Mouse (Mus musculus) right cerebral cortex, adult 18-20 months (tissue): ENCODE measurements around the gene Txlnb.

ENCODE experiments used
- DNase-seq: peaks from one replicate; pipeline ENCODE4 v3.0.0; 2022; ENCODE audit warnings: mixed read lengths

Txlnb gene

DNA sequence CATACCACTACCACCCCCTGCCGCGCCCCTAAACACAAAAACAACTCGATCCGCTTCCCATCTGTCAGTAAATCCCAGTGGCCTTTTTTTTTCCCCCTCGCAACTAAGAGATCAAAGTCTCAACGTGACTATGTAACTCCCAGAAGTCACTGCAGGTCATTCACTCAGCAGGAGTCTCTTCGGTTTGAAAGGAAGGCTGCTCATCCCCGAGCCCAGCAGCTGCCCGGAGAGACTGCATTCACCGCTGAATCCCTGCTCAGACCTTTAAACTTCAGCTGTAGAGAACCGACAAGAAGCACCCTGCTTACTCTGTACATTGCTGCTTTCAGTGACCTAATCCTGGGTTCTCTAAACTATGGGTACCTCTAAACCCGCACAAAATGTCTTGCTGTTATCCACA is 31.4 kb downstream of the Txlnb start:
- DNase-seq, result no peak

DNA sequence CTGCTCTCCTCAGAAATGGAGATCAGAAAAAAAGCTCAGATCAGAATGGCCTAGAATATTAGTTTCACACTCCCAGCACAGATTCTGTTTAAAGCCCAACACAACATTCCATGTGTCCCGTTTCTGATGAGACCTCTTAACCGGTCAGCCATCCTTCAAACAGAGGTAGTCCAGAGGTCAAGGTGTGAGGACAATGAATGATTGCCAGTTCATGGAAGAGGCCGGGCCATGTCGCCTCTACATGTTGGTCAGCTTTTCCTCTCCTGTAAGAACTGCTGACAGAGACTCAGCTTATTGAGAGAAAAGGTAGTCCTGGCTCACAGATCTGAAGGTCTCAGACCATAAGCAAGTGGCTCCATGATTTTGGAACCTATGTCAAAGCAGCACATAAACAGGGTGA is 33.2 kb downstream of the Txlnb start:
- DNase-seq, result no peak

DNA sequence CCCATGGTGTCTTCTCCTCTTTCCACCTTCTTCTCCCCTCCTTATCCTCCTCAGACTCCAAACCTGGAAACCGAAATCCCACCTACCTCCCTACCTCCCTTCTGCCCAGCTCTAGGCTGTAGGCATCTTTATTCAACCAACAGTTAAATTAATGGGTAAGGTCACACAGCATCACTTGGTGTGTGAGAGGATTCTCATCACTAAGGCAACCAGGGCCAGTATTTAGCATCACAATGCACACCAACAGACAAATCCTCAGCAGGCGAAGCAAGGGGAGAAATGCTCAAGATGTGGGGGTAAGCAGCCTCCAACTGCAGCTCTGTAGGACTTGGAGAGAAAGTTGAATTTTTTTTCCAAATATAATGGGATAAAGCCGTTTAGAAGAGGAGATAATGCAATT is 35.0 kb downstream of the Txlnb start:
- no peak for DNase-seq

DNA sequence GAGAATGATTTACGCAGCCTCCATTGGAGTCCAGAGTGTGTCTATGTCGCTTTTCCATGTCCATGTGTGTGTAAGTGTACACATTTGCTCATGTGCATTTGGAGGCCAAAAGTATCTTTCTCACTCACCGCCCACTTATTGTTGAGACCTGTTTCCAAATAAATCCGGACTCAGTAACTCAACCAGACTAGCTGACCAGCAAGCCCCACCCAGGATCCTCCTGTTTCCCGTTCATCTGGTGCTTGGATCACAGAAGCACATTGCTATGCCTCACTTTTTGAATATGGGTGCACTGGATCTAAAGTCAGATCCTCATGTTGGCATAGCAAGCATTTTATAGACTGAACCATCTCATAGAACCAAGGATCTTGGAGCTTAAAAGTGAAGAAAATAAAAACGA is 39.0 kb downstream of the Txlnb start:
- DNase-seq, result no peak

DNA sequence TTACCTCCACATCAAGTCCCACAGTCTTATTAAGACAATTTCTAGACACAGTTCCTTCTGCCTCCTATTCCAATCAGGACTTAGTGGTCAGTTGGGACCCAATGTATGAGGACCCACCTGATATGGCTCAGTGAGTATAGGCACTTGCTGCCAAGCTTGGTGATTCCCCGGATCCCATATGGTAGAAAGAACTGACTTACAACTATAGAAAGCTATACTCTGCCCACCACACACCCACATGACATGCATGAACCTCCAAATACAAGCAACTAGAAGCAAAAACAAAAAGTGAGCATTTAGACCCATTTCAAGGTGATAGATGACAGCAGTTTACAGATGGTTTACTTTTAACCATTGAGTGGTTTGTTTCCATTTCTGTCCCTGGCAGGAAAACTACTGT is 40.2 kb downstream of the Txlnb start:
- DNase-seq, result no peak

DNA sequence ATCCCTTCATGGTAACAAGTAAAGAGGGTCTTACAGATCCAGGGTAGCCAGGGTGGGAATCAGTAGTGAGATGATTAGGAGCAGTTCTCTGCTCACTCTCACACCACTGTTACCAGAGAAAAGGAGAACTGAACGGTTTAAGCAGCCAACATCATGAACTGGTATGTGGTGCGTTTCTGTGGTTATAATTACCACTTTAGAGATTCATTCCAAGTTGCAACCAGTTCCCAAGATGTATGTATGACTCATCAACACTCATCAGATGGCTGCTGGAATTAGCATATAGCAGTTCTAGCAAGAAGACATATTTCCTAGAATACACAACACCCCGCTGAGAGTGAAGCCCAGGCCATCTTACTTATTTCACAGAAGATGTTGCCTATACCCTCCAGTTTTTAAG is 46.0 kb downstream of the Txlnb start:
- peak; percentile 67 for DNase-seq

DNA sequence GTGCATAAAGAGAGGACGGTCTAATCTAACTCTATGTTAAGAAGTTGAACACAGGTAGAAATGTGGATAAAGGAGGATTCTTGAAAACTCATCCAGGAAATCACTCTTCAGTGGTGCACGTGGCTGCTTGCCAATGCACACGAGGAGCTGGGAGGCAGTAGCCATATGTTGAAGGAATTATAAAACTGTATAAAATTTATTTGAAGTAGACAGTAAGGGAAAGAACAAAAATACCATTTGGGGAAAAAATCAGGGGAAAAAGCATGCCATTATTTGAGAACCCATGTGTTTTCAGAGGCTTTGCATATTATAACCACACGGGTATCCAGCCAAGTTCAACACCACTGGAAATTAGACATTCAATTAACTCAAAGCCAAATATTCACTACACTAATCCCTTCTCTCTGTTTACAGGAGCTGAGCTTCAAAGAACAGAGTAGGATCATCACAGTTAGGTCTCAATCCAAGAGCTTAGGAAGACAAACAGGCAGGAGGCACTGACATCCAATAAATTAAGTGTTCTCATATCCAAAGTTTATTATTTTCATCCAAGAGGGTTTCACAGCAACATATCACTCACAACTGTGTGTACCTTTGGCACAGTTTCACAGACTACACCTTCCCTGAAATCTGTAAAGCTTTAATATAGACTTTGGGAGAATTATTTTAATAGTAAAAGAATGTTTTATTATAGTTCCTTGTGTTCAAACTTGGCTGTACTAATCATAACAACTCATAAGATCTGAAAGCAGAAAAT is 48.9 kb downstream of the Txlnb start:
- DNase-seq, result peak; percentile 42

DNA sequence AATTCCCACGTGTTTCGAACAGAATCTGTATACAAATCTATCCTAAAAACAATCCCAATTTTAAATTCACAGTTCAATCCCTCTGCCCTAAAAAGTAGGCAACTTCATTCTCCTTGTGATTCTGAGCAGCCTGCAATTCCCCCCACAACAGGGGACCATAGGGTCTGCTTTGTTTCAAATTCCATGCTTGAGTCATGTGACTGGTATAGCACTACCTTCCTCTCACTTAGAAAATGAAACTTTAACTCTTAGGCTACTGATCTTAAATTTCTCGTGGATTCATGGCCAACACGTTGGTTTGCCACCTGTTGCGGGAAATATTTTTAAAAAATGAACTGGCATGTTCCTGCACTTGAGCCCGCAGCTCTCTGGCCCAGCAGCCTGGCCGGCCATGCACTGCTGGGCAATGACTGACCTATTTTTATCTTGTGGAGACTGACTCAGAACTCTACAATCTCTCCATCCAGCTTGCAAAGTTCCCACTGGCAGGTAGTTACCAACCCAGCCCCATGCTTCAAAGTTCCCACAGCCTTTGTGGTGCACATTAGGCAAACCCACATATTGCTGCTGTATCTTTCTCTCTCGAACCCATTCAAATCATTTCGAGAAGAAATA is 61.7 kb downstream of the Txlnb start:
- no peak for DNase-seq

DNA sequence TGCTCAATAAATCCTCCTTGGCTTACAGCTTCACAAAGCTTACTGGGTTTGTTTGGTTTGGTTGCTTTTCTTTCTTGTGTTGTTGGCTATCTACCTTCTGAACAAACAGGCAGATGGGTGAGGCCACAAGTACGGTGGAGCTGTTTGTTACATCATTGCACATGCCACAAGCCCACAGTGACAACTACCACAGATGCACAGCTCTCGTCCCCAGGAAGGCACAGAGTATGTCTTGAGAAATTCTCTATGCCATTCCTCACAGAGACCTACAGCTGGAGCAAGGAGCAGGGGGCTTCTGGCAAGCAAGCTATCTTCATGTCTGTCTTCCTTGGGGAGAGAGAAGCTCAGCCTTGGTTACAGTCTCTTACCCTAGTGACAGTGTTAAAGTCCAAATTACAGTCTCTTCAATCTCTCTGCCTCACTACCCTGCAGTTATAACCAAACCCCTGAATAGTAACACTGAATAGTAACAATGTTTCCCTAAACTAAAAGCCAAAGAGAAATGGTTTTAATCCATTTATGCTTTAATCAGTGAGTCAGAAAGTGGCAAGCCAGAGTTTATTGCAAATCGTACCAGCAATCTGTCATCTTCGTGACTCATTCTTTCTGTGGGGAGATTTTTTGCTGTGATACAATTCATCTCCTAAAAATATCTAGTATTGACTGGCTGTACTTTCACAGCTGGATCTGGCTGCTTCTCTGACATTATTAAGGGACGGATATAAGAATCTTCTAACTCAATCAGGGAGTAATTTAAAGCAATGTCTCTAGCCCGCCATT is 64.9 kb downstream of the Txlnb start:
- peak; percentile 32 for DNase-seq

DNA sequence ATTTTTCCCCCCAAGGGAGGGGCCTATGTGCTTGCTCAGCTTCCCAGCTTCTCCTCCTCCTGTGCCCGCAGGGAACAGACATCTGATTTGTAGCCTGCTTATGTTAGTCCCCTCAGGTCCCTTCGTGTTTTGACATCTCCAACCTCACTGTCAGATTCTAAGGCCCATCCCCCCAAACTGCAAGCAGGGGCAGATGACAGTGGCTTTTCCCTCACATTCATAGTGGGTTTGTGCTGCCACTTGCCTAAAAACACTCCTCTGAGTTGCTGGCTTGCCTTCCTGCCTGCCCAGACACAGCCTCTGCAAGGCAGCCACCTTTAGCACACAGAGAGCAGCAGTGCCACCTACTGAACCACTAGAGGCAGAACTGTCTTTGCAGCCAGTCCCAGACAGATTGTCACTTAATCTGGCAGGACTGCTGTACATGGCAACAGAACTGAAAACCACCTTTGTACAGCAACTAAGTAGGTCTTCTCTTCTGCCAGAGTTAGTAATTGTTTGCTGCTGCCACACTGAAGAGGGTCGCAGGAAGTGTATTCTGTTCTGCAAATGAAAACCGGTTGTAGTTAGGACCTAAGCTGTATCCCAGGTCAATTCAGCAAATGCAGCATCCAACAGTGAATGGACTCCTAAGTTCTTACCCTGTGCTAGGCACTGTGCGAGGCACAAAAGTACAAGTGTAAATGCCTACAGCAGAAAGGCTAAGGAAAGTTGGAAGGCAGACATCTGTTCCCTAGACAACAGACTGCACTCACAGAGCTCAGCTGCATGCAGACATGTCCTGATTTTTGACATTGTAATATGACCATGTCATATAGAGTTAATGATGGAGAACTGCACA is 74.0 kb downstream of the Txlnb start:
- DNase-seq, result peak; percentile 72

DNA sequence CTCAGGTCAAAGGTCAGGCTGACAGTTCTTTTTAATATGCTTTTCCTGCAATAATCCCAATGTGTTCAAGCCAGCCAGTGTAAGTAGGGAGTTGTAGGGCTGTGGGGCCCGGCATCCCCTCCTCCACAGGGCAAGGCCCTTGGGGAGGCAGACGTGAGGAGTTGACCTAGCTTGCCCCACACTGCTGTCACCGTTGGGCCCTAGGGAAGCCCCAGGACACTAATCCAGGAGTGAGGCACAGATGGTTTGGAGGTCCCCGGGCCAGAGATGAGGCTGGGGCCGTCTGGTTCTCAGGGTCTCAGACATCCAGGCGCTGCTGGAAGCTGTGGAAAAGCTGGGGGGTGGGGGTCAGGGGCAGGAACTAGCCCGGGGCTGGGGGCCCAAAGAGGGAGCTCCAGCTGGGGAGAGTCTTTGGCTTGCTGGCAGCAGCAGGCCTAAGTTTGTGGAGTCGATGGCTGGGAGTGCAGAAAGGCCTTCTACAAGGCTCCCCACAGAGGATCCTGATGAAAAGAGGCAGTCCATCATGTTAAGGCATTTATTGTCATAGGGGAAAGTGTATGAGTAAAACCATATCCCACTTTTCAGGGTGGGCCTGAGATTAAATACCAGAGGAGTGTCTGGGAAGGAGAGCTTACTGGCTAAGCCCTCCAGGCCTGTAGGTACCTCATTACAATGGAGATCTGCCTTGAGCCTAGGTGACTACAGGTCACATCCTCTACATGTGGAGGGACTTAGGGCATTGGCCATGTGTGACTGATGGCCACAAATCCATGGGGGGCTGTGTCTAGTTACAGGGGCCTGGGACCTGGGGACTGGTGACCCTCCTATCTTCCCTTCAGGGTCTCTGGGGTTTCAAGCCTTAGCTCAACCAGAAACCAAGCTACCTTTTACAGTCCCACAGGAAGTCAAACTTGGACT is 82.2 kb downstream of the Txlnb start:
- no peak for DNase-seq

DNA sequence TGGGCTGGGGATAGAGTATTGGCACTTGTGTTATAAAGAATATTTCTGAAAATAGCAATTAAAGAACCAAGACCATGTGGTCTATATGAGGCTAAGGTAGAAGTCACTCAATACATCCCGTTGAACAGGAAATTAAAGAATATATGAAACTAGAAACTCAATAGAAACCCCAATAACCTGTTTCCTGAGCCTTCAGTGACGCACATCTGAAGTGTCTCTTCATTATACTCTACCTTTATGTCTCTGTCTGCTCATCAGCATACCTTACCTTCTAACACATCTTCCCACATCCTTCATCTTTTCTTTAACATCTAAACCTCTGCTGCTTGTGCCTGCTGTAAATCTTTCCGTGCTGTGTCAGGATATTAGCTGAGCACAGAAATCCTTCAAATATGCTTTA is 84.0 kb downstream of the Txlnb start:
- no peak for DNase-seq

DNA sequence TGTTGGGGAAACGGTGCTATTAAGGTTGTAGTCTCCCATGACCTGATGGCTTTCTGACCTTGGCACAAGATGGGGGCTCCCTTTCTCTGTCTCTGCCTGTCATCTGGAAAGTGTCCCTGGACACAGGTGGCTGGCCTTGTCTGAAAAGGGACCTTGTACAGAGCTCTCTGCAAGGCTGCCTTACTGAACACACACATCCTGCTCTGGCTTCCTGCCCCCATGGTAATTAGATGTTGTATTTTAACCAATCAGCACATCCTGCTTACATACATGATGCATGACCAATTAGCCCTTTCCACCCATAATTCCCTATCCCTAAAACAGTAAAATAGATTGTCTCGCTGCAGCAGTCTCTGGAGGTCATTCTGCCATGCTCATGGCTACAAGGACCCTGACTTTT is 84.7 kb downstream of the Txlnb start:
- DNase-seq, result no peak
